Mouse (Mus musculus) thymus, adult 2 months (tissue): ENCODE measurements around the gene Cnot6.

Source experiments
- CTCF ChIP-seq: fragments of 200-500 bp; IDR thresholded peaks from 2 replicates; pipeline ENCODE4 v1.5.1; 2012; ENCODE audit warnings: mild to moderate bottlenecking, control low read depth, low read length, moderate library complexity, borderline replicate concordance; ENCODE audit not compliant: control insufficient read depth, poor library complexity, insufficient read depth; ENCODE audit errors: extremely low read depth
- POLR2A ChIP-seq: fragments of 200-500 bp; IDR thresholded peaks from 2 replicates; pipeline ENCODE4 v1.6.1; 2012; ENCODE audit warnings: mild to moderate bottlenecking, low read length, control low read depth, moderate library complexity; ENCODE audit not compliant: control insufficient read depth, poor library complexity, insufficient read depth; ENCODE audit errors: extremely low read depth

GRCm38 (mm10) chr11:49625863-49626262 is 86.7 kb downstream of the Cnot6 start:
- TF ChIP-seq CTCF (no peak), POLR2A (no peak)
